Mouse (Mus musculus) MEL (cell line): ENCODE measurements around the gene Spag9. TPM values are rescaled to one million over a fixed set of nuclear protein-coding genes. Genes with fewer than 3 reads are reported as not detected.

Experiments
- DNase-seq: peaks from one replicate; pipeline ENCODE4 v3.0.0; 2011; ENCODE audit warnings: low read depth, low spot score
- H3K27ac ChIP-seq: 2 replicates; pipeline ENCODE4 v1.5.1; 2012; ENCODE audit warnings: low read depth, mild to moderate bottlenecking, control low read depth, low read length, moderate library complexity; ENCODE audit not compliant: control insufficient read depth
- H3K27me3 ChIP-seq, 2 experiments: fragments of 150-350 bp in 1 of 2; sonication (generic) in 1 of 2; 2 replicates each; pipeline ENCODE4 v1.6.1; 2012; ENCODE audit warnings: low read length in 2 of 2, mild to moderate bottlenecking in 2 of 2, improper control_type of control experiment in 1 of 2, moderate library complexity in 1 of 2; ENCODE audit not compliant: insufficient read depth in 2 of 2, control insufficient read depth in 1 of 2
- H3K36me3 ChIP-seq, 2 experiments: 2 replicates each; pipeline ENCODE4 v1.6.1; 2012 to 2014; ENCODE audit warnings: low read length in 2 of 2, improper control_type of control experiment in 1 of 2, inconsistent platforms in 1 of 2, mild to moderate bottlenecking in 1 of 2; ENCODE audit not compliant: insufficient read depth in 2 of 2, control insufficient read depth in 1 of 2
- H3K4me1 ChIP-seq, 2 experiments: fragments of 150-350 bp in 1 of 2; sonication (generic) in 1 of 2; 2 replicates each; pipeline ENCODE4 v1.6.1; 2012; ENCODE audit warnings: low read length in 2 of 2, improper control_type of control experiment in 1 of 2, mild to moderate bottlenecking in 1 of 2; ENCODE audit not compliant: insufficient read depth in 2 of 2, control insufficient read depth in 1 of 2
- H3K4me3 ChIP-seq, 2 experiments: fragments of 150-350 bp in 1 of 2; sonication (generic) in 1 of 2; 2 replicates each; pipeline ENCODE4 v1.5.1; 2012; ENCODE audit warnings: low read depth in 2 of 2, low read length in 2 of 2, mild to moderate bottlenecking in 2 of 2, moderate library complexity in 2 of 2, control low read depth in 1 of 2, improper control_type of control experiment in 1 of 2; ENCODE audit not compliant: control insufficient read depth in 1 of 2, insufficient read depth in 1 of 2
- H3K79me2 ChIP-seq: 2 replicates; pipeline ENCODE4 v1.6.1; 2012; ENCODE audit warnings: mild to moderate bottlenecking, low read length, moderate library complexity; ENCODE audit not compliant: control insufficient read depth, poor library complexity, insufficient read depth
- H3K9ac ChIP-seq: 2 replicates; pipeline ENCODE4 v1.6.1; 2012; ENCODE audit warnings: low read depth, mild to moderate bottlenecking, control low read depth, low read length, moderate library complexity; ENCODE audit not compliant: control insufficient read depth, poor library complexity, severe bottlenecking
- H3K9me3 ChIP-seq: fragments of 150-350 bp; sonication (generic); replicated peaks from 2 replicates; pipeline ENCODE4 v1.6.1; 2012; ENCODE audit warnings: mild to moderate bottlenecking, low read length, improper control_type of control experiment, moderate library complexity; ENCODE audit not compliant: insufficient read depth
- CTCF ChIP-seq, 3 experiments: IDR thresholded peaks in 2 of 3; conservative IDR thresholded peaks in 1 of 3; 2 replicates each; pipeline ENCODE4 v1.5.1; 2011 to 2012; ENCODE audit warnings: low read length in 3 of 3, low read depth in 2 of 3, mild to moderate bottlenecking in 2 of 3, improper control_type of control experiment in 1 of 3, inconsistent platforms in 1 of 3, mixed read lengths in 1 of 3, moderate library complexity in 1 of 3; ENCODE audit not compliant: control insufficient read depth in 1 of 3, insufficient read depth in 1 of 3, poor library complexity in 1 of 3, severe bottlenecking in 1 of 3
- ELF1 ChIP-seq: IDR thresholded peaks from 2 replicates; pipeline ENCODE4 v1.6.1; 2014; ENCODE audit warnings: low read depth, mild to moderate bottlenecking, inconsistent platforms, low read length, improper control_type of control experiment, moderate library complexity
- ETS1 ChIP-seq: IDR thresholded peaks from 2 replicates; pipeline ENCODE4 v1.6.1; 2012; ENCODE audit warnings: low read depth, mild to moderate bottlenecking, inconsistent platforms, low read length, improper control_type of control experiment, moderate library complexity
- HCFC1 ChIP-seq: IDR thresholded peaks from 2 replicates; pipeline ENCODE4 v1.6.1; 2012; ENCODE audit warnings: low read depth, mild to moderate bottlenecking, inconsistent platforms, low read length, improper control_type of control experiment, moderate library complexity
- JUND ChIP-seq: IDR thresholded peaks from 2 replicates; pipeline ENCODE4 v1.6.1; 2011; ENCODE audit warnings: low read depth, mild to moderate bottlenecking, improper control_type of control experiment, low read length
- KAT2A ChIP-seq: conservative IDR thresholded peaks from 2 replicates; pipeline ENCODE4 v1.6.1; 2012; ENCODE audit warnings: low read depth, low read length, improper control_type of control experiment, inconsistent platforms
- MAFK ChIP-seq: IDR thresholded peaks from 2 replicates; pipeline ENCODE4 v1.6.1; 2011; ENCODE audit warnings: low read depth, mild to moderate bottlenecking, low read length, improper control_type of control experiment, borderline replicate concordance
- MAX ChIP-seq: IDR thresholded peaks from 2 replicates; pipeline ENCODE4 v1.6.1; 2011; ENCODE audit warnings: low read length, improper control_type of control experiment
- MYB ChIP-seq: IDR thresholded peaks from 2 replicates; pipeline ENCODE4 v1.6.1; 2011; ENCODE audit warnings: mild to moderate bottlenecking, low read depth, low read length, improper control_type of control experiment
- MYC ChIP-seq: IDR thresholded peaks from 2 replicates; pipeline ENCODE4 v1.6.1; 2011; ENCODE audit warnings: low read depth, mild to moderate bottlenecking, low read length, improper control_type of control experiment, moderate library complexity
- POLR2A ChIP-seq, 2 experiments: IDR thresholded peaks; 2 replicates each; pipeline ENCODE4 v1.6.1; 2011 to 2012; ENCODE audit warnings: low read length in 2 of 2, mild to moderate bottlenecking in 2 of 2, control low read depth in 1 of 2, improper control_type of control experiment in 1 of 2, low read depth in 1 of 2, moderate library complexity in 1 of 2; ENCODE audit not compliant: control insufficient read depth in 1 of 2, insufficient read depth in 1 of 2, poor library complexity in 1 of 2
- POLR2AphosphoS2 ChIP-seq: IDR thresholded peaks from 2 replicates; pipeline ENCODE4 v1.6.1; 2011; ENCODE audit warnings: low read length, improper control_type of control experiment
- RAD21 ChIP-seq: IDR thresholded peaks from 2 replicates; pipeline ENCODE4 v1.6.1; 2011; ENCODE audit warnings: mild to moderate bottlenecking, low read depth, low read length, improper control_type of control experiment
- RCOR1 ChIP-seq: IDR thresholded peaks from 2 replicates; pipeline ENCODE4 v1.6.1; 2012; ENCODE audit warnings: low read depth, mild to moderate bottlenecking, inconsistent platforms, low read length, improper control_type of control experiment
- SMC3 ChIP-seq: IDR thresholded peaks from 2 replicates; pipeline ENCODE4 v1.6.1; 2011; ENCODE audit warnings: low read depth, low read length, improper control_type of control experiment
- TAL1 ChIP-seq: IDR thresholded peaks from 2 replicates; pipeline ENCODE4 v1.6.1; 2012; ENCODE audit warnings: mild to moderate bottlenecking, inconsistent platforms, low read length, moderate library complexity, mixed read lengths
- TBP ChIP-seq: IDR thresholded peaks from 2 replicates; pipeline ENCODE4 v1.8.0; 2011; ENCODE audit warnings: low read depth, low read length, improper control_type of control experiment
- UBTF ChIP-seq: IDR thresholded peaks from 2 replicates; pipeline ENCODE4 v1.6.1; 2012; ENCODE audit warnings: low read depth, mild to moderate bottlenecking, inconsistent platforms, low read length, improper control_type of control experiment, moderate library complexity, borderline replicate concordance; ENCODE audit not compliant: insufficient read depth
- USF2 ChIP-seq, 2 experiments: IDR thresholded peaks; 2 replicates each; pipeline ENCODE4 v1.6.1; 2011 to 2012; ENCODE audit warnings: improper control_type of control experiment in 2 of 2, low read length in 2 of 2, borderline replicate concordance in 1 of 2, inconsistent platforms in 1 of 2, low read depth in 1 of 2, mild to moderate bottlenecking in 1 of 2; ENCODE audit not compliant: insufficient read depth in 1 of 2
- ZC3H11A ChIP-seq: IDR thresholded peaks from 2 replicates; pipeline ENCODE4 v1.6.1; 2012; ENCODE audit warnings: low read depth, mild to moderate bottlenecking, inconsistent platforms, low read length, improper control_type of control experiment
- ZNF384 ChIP-seq: IDR thresholded peaks from 2 replicates; pipeline ENCODE4 v1.6.1; 2012; ENCODE audit warnings: low read depth, mild to moderate bottlenecking, inconsistent platforms, low read length, improper control_type of control experiment
- polyA plus RNA-seq, 2 experiments: library from polyadenylated mRNA; stranded (reverse) in 1 of 2; unstranded in 1 of 2; fragments of >175 nt in 1 of 2; fragments of >200 nt in 1 of 2; gene quantifications; 2 replicates each; pipeline versions ENCODE4 v1.2.1 to v1.2.4; 2012; ENCODE audit warnings: low replicate concordance in 2 of 2, low read depth in 1 of 2; ENCODE audit not compliant: insufficient read length in 2 of 2, insufficient read depth in 1 of 2, missing spikeins in 1 of 2
- total RNA-seq: library from RNA; depleted of rRNA; stranded (reverse); fragments of 300-350 nt; gene quantifications from 2 replicates; pipeline ENCODE4 v1.2.3, GENCODE M21; 2012

Gene Spag9
- total and polyA plus RNA-seq, 3 experiments, result 18.9 to 279 (median 20.6) TPM

GRCm38 (mm10) chr11:94148105-94148696, 152.3 kb downstream of the Spag9 start:
- no peak for DNase-seq
- H3K9ac ChIP-seq, result no peak overlapping the region
- H3K4me1 ChIP-seq, result no peaks in the 10 kb centered on the region
- H3K36me3 ChIP-seq, result no peaks in the 10 kb centered on the region
- H3K27ac ChIP-seq, result no peak overlapping the region
- no peak for TF ChIP-seq CTCF (IDR thresholded peaks at IDR 0.05 in 2 of 3, conservative IDR thresholded peaks at IDR 0.05 in 1 of 3; ENCODE audit: control insufficient read depth in 1 of 3, insufficient read depth in 1 of 3, low read depth in 2 of 3, low read length in 3 of 3, poor library complexity in 1 of 3, severe bottlenecking in 1 of 3)
- TF ChIP-seq SMC3, result no peak
- no peak for TF ChIP-seq MAFK
- TF ChIP-seq MYC, result no peak
- TF ChIP-seq JUND, result no peak
- no peak for TF ChIP-seq TAL1
- no peak for TF ChIP-seq USF2 (IDR thresholded peaks at IDR 0.05; ENCODE audit: borderline replicate concordance in 1 of 2, insufficient read depth in 1 of 2, low read depth in 1 of 2, low read length in 2 of 2)
- TF ChIP-seq KAT2A, result no peak
- TF ChIP-seq RAD21, result no peak
- no peak for TF ChIP-seq ETS1
- no peak for TF ChIP-seq POLR2AphosphoS2
- no peak for TF ChIP-seq POLR2A (IDR thresholded peaks at IDR 0.05; ENCODE audit: control insufficient read depth in 1 of 2, insufficient read depth in 1 of 2, low read depth in 1 of 2, low read length in 2 of 2, poor library complexity in 1 of 2)
- TF ChIP-seq MAX, result no peak
- no peak for TF ChIP-seq ELF1
- no peak for TF ChIP-seq UBTF
- no peak for TF ChIP-seq TBP
- no peak for TF ChIP-seq MYB
- TF ChIP-seq ZNF384, result no peak
- TF ChIP-seq RCOR1, result no peak
- no peak for TF ChIP-seq HCFC1
- peaks cover 2 to 9% of the 10 kb centered on the region in 2 experiments; a peak in 3 of 4 replicates for H3K27me3 ChIP-seq
- H3K9me3 ChIP-seq, result no peaks in the 10 kb centered on the region
- no peaks in the 10 kb centered on the region for H3K79me2 ChIP-seq
- H3K4me3 ChIP-seq, result no peak overlapping the region

- no peak for DNase-seq
- H3K9ac ChIP-seq, result no peak overlapping the region
Measured at GRCm38 (mm10) chr11:94148931-94149491, 153.1 kb downstream of the Spag9 start.

More at GRCm38 (mm10) chr11:94148931-94149491, 153.1 kb downstream of the Spag9 start:
- Histone ChIP-seq H3K36me3 (no peaks in the 10 kb centered on the region), H3K4me1 (no peaks in the 10 kb centered on the region), H3K27me3 (peaks cover 0 to 10% of the 10 kb centered on the region in 2 experiments; a peak in 3 of 4 replicates), H3K9me3 (no peaks in the 10 kb centered on the region), H3K27ac (no peak overlapping the region), H3K4me3 (no peak overlapping the region), H3K79me2 (no peaks in the 10 kb centered on the region)
- no peak for TF ChIP-seq POLR2A (IDR thresholded peaks at IDR 0.05; ENCODE audit: control insufficient read depth in 1 of 2, insufficient read depth in 1 of 2, low read depth in 1 of 2, low read length in 2 of 2, poor library complexity in 1 of 2)
- no peak for TF ChIP-seq ZC3H11A
- TF ChIP-seq MAFK, result no peak
